ENCODE assay signal across 50 mouse cellular contexts in the genomic region with DNA sequence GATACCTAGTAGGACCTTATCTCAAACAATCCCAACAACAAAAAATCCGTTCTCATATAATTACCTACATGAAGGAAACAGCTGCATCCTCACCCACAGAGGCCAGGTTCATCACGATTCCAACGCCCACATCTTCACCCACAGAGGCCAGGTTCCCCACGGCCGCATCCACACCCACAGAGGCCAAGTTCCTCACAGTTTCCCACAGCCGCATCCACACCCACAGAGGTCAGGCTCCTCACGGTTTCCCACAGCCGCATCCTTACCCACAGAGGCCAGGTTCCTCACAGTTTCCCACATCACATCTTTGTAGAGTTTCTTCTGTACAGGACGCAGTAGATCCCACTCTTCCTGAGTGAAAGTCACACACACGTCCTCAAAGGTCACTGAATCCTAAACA. TPM values are rescaled to one million over a fixed set of nuclear protein-coding genes. Genes with fewer than 3 reads are reported as not detected.
"Had no signal": no experiment of that assay in that cellular context is flagged by ENCODE, and none has a peak within 500 bp of the region (broad histone marks: within the 10 kb centered on the region; RNA-seq: fewer than 3 reads in every experiment).

No protein-coding gene starts in this region.

- H3K4me1 ChIP-seq: heart, embryonic 12.5 days; heart, embryonic 13.5 days; heart, embryonic 15.5 days; hindbrain, embryonic 10.5 days; hindbrain, embryonic 12.5 days; hindbrain, embryonic 13.5 days; hindbrain, embryonic 15.5 days; intestine, embryonic 15.5 days; kidney, embryonic 15.5 days had no signal

- H3K27ac ChIP-seq: heart, embryonic 13.5 days; heart, embryonic 15.5 days; hindbrain, embryonic 10.5 days; hindbrain, embryonic 12.5 days; hindbrain, embryonic 13.5 days; hindbrain, embryonic 14.5 days; hindbrain, embryonic 15.5 days; hindbrain, postnatal 0 days; intestine, embryonic 15.5 days; kidney, embryonic 15.5 days; kidney, postnatal 0 days; layer of hippocampus, adult 2 months; left cerebral cortex, adult 2 months had no signal

- DNase-seq: heart, postnatal 10 days; heart, postnatal 14 days; heart, postnatal 36 days; heart, postnatal 4 days; kidney, adult 11 months; kidney, adult 18-20 months; kidney, adult 2 months; kidney, adult 8-10 months; kidney, adult 9 months; kidney, postnatal 10 days; kidney, postnatal 14 days; kidney, postnatal 25 days; kidney, postnatal 36 days; kidney, postnatal 4 days; layer of hippocampus, adult 9-11 months; layer of hippocampus, postnatal 36 days had no signal

- H3K27me3 ChIP-seq: heart, embryonic 12.5 days; heart, embryonic 13.5 days; heart, embryonic 15.5 days; hindbrain, embryonic 12.5 days; hindbrain, embryonic 13.5 days; hindbrain, embryonic 15.5 days; intestine, embryonic 15.5 days; kidney, embryonic 15.5 days had no signal

- H3K9me3 ChIP-seq: heart, embryonic 15.5 days; hindbrain, embryonic 12.5 days; hindbrain, embryonic 13.5 days; intestine, embryonic 15.5 days; kidney, embryonic 15.5 days had no signal

- H3K4me3 ChIP-seq: heart, embryonic 12.5 days; heart, embryonic 13.5 days; heart, embryonic 15.5 days; hindbrain, embryonic 10.5 days; hindbrain, embryonic 12.5 days; hindbrain, embryonic 13.5 days; hindbrain, embryonic 15.5 days; intestine, embryonic 15.5 days; kidney, embryonic 15.5 days; layer of hippocampus, adult 2 months; left cerebral cortex, adult 2 months had no signal

RNA-seq across cellular contexts. Expression of a gene that starts 9.7 kb away (rescaled TPM):
- total RNA-seq: hematopoietic stem cell, adult 5-6 weeks had no signal

RNA-seq across cellular contexts. Expression of a gene that starts 38.5 kb away (rescaled TPM):
- total RNA-seq: heart, postnatal 10 days; heart, postnatal 14 days; heart, postnatal 36 days; heart, postnatal 4 days; hematopoietic stem cell, adult 5-6 weeks; hindbrain, postnatal 0 days; layer of hippocampus, adult 18-20 months; layer of hippocampus, adult 2 months; layer of hippocampus, adult 8-10 months; layer of hippocampus, postnatal 10 days; layer of hippocampus, postnatal 14 days; layer of hippocampus, postnatal 25 days; layer of hippocampus, postnatal 36 days; left cerebral cortex, adult 18-20 months; left cerebral cortex, adult 2 months; left cerebral cortex, adult 8-10 months had no signal
- polyA plus RNA-seq: heart, embryonic 11.5 days; heart, embryonic 12.5 days; heart, embryonic 13.5 days; heart, embryonic 14.5 days; heart, embryonic 15.5 days; heart, embryonic 16.5 days; heart, postnatal 0 days; hindbrain, embryonic 10.5 days; hindbrain, embryonic 11.5 days; hindbrain, embryonic 13.5 days; hindbrain, embryonic 14.5 days; hindbrain, embryonic 15.5 days; hindbrain, embryonic 16.5 days; hindbrain, postnatal 0 days; intestine, embryonic 14.5 days; intestine, embryonic 15.5 days; intestine, embryonic 16.5 days; intestine, postnatal 0 days; kidney, adult 2 months; kidney, embryonic 14.5 days; kidney, embryonic 15.5 days; kidney, embryonic 16.5 days; kidney, postnatal 0 days; large intestine, adult 2 months had no signal
